Mouse (Mus musculus) 416B (cell line): ENCODE results near the gene Nxnl1.
A peak's percentile ranks its signal among the peaks of the same experiment; 100 is the strongest.

Experiments
- DNase-seq: peaks from one replicate; pipeline ENCODE4 v3.0.0; 2011; ENCODE audit warnings: low read depth

Gene Nxnl1

GRCm38 (mm10) chr8:71515043-71515442, 51.4 kb downstream of the Nxnl1 start:
- DNase-seq, result peak; percentile 54

DNA sequence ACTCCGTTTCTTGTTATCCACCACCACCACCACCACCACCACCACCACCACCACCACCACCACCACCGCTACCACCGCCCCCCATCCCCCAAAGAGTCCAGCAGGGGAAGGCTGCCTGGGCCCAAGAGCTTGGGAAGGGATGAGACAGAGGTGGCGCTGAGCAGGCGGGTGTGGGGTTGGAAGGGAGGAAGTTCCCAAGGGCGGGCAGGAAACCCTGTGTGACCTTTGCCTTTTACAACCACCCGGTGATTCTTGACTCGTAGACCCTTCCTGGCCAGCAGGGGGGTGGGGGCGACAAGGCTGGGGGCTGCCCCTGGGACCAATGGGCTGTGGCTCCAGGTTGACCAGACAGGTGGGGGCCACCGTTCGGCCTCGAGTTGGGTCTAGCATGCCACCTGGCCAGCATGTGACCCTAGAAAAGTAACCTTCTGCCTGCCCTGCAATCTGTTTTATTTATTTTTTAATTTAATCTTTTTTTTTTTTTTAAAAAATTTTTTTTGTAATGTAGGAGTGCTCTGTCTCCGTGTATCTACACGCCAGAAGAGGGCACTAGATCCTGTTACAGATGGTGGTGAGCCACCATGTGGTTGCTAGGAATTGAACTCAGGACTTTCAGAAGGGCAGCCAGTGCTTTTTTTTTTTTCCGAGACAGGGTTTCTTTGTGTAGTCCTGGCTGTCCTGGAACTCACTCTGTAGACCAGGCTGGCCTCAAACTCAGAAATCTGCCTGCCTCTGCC, 53.2 kb downstream of the Nxnl1 start:
- peak; percentile 59 for DNase-seq

GRCm38 (mm10) chr8:71511644-71512043, 54.8 kb downstream of the Nxnl1 start, which contains the start of gene Plvap:
Gene Plvap (minus strand): TSS chr8:71511752.
- DNase-seq, result peak; percentile 87
